Mouse (Mus musculus): ENCODE measurements at regions not wholly inside any gene's neighbourhood (a gene's known extent, or its start where the extent isn't known, plus 50 kb on each side); places are given as distances from the start of the nearest gene placed in this dataset.

- DNase-seq, result no peak
These were observed 454.7 kb upstream of the BC052040 start for GRCm38 (mm10) chr2:115126625-115127369.

GRCm38 (mm10) chr2:115131746-115132145, 449.8 kb upstream of the BC052040 start:
- no peak for DNase-seq

GRCm38 (mm10) chr2:115132165-115132592, 449.3 kb upstream of the BC052040 start:
- DNase-seq, result no peak

DNA sequence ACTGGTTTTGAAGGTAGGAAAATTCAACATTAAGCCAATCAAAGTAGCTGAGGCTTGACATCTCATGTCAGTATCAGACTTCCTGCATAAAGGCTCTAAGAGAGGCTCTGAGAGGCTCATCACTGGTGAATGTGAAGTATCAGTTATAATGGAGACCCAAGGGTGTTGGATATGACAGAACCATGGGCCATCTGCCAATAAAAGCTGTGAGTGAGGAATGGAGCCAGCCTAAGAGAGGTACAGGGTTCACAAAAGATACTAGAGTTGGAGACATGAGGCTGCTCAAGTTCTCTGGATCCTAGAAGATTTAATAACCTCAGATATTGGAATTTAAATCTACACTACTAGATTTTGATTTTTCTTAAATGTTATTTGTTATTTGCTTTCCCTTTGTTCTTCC, 440.1 kb upstream of the BC052040 start:
- no peak for DNase-seq

- DNase-seq, result no peak
These were observed 409.4 kb upstream of the BC052040 start for GRCm38 (mm10) chr2:115172111-115172510.

GRCm38 (mm10) chr2:115177076-115177475, 404.4 kb upstream of the BC052040 start:
- DNase-seq, result no peak

DNA sequence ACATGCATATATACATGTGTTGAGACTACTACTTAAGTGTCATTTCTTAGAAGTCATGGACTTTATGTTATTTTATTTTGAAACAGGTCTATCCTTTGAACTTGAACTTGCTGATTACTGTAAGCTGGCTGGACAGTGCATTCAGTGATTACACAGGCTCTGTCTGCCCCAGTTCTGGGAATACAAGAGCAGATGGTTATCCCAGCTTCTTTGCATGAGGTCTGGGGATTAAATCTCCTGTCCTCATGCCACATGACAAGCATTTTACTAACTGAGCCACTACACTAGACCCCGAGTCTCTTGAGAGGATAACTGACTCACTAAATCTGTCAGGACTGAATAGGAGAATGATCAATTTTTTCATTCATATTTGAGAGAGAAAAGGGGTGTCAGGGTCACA, 403.6 kb upstream of the BC052040 start:
- DNase-seq, result no peak

GRCm38 (mm10) chr2:115211191-115211590, 370.3 kb upstream of the BC052040 start:
- DNase-seq, result no peak

- no peak for DNase-seq
These were observed 368.1 kb upstream of the BC052040 start for GRCm38 (mm10) chr2:115213181-115213970.

- DNase-seq, result peak; percentile 20
These were observed 367.2 kb upstream of the BC052040 start for GRCm38 (mm10) chr2:115214292-115214691.

DNA sequence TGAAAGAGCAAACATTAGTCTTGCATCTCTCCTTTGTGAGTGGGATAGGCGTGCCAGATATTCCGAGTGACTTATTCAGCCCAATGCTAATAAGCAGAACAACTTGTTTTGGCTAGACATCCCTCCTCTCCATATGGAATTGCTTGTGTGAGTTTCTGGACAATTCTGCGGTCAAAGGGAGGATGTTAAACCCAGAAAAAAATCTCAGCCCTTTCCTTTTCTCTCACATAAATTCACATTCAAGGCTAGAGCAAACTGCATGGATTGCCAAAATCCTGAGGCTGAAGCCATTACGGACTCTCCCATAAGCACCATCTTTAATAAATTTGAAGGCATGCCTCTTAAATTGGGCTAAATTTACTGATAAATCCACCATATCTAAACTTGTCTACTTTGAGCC, 351.5 kb upstream of the BC052040 start:
- no peak for DNase-seq

DNA sequence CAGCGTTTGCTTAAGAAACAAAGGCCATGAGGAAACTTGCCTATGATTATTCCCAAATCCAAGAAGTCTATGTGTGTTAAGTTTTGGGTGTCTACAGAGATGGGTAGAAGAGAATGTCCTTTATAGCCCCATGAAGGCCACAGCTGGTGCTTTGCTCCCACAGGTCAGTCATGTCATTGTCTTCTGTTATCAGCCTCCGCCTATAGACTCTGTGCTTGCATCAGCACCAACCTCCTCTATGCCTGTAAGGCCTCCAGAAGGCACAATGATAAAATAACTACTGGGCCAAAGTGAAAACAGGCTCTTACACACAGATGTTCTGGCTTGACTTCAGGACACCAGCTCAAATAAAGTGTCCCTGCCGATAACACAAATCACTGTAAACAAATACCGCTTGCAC, 333.8 kb upstream of the BC052040 start:
- DNase-seq, result no peak

GRCm38 (mm10) chr2:115250019-115250807, 331.3 kb upstream of the BC052040 start:
- peak; percentile 28 for DNase-seq

DNA sequence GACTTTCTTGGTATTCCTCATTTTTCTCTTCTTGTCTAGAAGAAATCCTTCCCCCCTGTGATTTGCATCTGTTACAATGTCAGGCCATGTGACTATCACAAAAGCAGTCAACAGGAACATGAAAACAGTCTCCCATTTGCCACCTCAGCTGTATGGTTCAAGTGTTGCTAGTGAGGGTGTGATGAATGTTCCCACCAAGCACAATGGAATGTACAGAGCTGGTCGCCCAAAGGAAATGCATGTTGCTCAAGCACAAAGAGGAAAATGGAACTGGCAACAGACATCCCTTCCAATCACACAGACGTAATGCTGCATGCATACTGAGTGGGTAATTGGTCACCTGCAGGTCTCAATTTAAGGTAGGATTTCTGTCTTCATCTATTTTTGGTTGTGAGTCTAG, 324.1 kb upstream of the BC052040 start:
- no peak for DNase-seq

DNA sequence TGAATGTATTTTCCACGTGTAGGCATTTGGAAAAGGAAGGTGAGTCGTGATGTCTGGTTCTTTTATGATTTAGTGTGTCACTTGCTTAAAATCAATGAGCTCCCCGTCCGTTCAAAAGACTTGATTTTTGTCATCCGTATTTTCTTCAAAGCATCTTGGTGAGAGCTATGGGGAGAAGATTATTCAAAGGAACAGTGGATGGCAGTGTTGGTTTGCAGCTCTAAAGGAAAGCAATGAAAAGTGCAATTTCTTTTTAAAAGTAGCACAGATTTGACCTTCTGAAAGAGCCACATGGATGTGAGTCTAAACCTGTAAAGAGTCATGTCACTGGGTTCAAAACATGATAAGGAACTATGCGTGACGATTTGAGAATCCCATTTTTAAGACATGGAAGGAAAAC, 313.3 kb upstream of the BC052040 start:
- no peak for DNase-seq

- DNase-seq, result no peak
These were observed 304.1 kb upstream of the BC052040 start for GRCm38 (mm10) chr2:115277421-115277820.

GRCm38 (mm10) chr2:115293020-115293419, 288.5 kb upstream of the BC052040 start:
- no peak for DNase-seq

DNA sequence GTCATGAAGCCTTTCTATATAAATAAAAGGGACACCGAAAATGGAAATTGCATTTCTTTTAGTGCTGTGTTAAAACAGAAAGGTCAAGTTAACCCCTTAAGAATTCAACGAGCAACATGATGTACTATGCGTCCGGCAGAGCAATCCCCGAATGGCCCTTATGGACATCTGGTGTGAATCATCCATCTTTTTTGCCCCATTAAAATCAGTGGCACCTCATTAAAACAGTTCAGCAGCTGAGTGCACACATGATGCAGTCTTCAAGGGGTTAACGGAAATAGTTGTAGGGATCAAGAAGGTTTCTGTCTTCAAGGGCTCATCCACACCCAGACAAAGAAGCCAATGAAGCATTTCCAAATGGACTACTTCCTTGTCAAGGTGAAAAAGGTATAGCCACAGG, 284.1 kb upstream of the BC052040 start:
- DNase-seq, result no peak

DNA sequence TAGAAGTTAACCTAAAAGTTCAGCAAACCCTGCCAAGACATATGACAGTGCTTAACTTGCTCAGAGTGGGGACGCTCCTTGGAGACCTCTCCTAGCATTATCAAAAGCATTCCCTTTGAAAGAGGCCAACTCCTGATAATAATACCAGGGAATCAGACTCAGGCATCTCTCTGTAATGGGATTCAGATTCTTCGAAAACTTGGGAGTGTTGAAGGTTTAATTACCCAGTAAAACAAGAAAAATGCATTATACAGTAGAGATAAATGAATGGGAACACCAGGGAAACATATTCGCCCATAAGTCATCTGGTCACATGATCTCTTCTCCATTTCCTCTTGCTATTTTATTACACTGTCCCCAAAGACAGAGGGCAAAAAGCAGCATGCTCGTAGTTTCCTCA, 274.3 kb upstream of the BC052040 start:
- DNase-seq, result no peak

DNA sequence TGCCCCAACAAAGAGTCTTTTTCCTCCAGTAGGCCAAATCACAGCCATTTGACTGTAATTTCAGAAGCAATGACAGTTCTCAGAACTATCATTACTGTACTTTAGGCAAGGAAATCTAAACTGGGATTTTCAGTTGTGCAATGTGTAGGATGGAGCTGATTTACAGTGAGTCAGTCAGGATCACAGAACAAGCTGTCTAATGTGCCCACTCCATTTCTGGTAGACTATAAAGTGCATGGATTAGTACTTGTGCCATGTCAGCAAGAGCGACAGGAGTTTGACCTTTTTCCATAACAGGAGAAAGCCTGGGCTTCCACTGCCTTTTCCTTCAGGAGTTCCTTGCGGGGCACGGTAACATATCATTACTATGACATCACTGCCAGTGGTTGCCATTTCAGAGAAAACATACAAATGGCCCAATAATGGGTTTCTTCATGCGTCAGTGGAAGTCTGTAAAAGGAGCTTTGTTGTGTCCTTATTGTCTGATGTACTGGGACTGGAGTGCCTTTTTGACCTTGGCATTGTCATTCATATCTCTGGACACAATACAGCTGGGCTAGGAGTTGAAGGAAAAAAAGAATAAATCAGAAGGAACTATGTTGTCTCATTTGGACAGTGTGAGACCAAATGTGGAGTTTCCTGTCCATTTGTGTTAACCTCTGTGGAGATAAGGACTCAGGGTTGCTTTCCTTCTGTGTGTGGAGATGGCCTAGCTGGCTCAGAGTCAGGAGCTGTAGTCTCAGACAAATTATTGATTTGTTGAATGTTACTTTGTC, 271.5 kb upstream of the BC052040 start:
- DNase-seq, result no peak

GRCm38 (mm10) chr2:115318551-115318950, 263.0 kb upstream of the BC052040 start:
- no peak for DNase-seq

DNA sequence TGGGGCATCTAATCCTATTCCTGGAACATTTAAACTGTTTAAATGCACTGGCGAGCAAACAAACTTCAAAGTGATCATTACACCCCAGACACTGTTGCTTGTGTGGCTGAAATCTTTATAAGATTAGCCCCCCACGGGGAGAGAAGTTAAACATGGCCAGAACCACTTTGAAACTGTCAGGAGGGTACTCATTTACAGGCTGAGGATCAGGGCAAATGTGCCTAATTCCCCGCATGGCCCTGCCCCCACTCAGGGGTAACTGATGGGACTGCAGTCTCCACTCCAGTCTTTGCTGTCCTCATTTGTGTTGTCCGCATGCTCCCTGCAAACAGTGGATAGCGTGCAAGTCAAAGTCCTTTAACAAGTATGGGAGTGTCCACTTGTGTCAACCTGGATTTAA, 258.9 kb upstream of the BC052040 start:
- DNase-seq, result no peak

GRCm38 (mm10) chr2:115326526-115326925, 255.0 kb upstream of the BC052040 start:
- no peak for DNase-seq
